Comparison of ENCODE assay signal across 49 mouse cellular contexts in the genomic region with DNA sequence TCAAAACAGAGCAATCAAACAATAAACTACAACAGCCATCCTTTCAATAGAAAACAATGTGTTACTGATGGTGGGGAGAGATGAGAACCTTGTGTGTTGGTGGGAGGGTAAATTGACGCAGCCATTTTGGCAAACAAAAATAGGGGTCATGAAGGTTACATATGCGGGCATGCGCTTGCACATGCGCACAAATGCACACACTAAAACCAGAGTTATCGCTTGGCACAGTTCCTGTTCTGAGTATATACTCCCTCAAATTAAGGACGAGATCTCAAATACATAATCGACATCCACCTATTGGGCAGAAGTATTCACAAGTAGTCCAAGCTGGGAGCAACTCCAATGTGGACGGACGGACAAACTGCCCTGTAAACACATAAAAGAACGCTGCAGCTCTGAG. TPM values are rescaled to one million over a fixed set of nuclear protein-coding genes. Genes with fewer than 3 reads are reported as not detected.
"Had no signal": no experiment of that assay in that cellular context is flagged by ENCODE, and none has a peak within 500 bp of the region (broad histone marks: within the 10 kb centered on the region; RNA-seq: fewer than 3 reads in every experiment).

No protein-coding gene starts in this region.

- H3K27ac ChIP-seq: heart, embryonic 10.5 days; heart, embryonic 15.5 days; hindbrain, embryonic 10.5 days; hindbrain, embryonic 12.5 days; hindbrain, embryonic 13.5 days; hindbrain, embryonic 14.5 days; hindbrain, embryonic 15.5 days; hindbrain, postnatal 0 days; intestine, embryonic 15.5 days; kidney, embryonic 15.5 days; kidney, postnatal 0 days; layer of hippocampus, adult 2 months; left cerebral cortex, adult 2 months had no signal

- H3K9me3 ChIP-seq: heart, embryonic 10.5 days; heart, embryonic 15.5 days; hindbrain, embryonic 10.5 days; hindbrain, embryonic 12.5 days; hindbrain, embryonic 13.5 days; hindbrain, embryonic 15.5 days; intestine, embryonic 15.5 days; kidney, embryonic 15.5 days had no signal

- DNase-seq: heart, postnatal 10 days; heart, postnatal 14 days; heart, postnatal 4 days; kidney, adult 11 months; kidney, adult 18-20 months; kidney, adult 2 months; kidney, adult 8-10 months; kidney, adult 9 months; kidney, postnatal 10 days; kidney, postnatal 14 days; kidney, postnatal 25 days; kidney, postnatal 36 days; kidney, postnatal 4 days; layer of hippocampus, adult 9-11 months; layer of hippocampus, postnatal 36 days had no signal

- ATAC-seq: hindbrain, embryonic 16.5 days; hindbrain, postnatal 0 days; inflammation-experienced regulatory T-cells, adult 6 months; intestine, embryonic 15.5 days; intestine, embryonic 16.5 days; intestine, postnatal 0 days had no signal

- H3K9ac ChIP-seq: heart, embryonic 15.5 days; hindbrain, embryonic 12.5 days; hindbrain, embryonic 13.5 days; hindbrain, embryonic 14.5 days; hindbrain, embryonic 15.5 days; intestine, embryonic 15.5 days; kidney, embryonic 15.5 days had no signal

- H3K27me3 ChIP-seq: heart, embryonic 15.5 days; hindbrain, embryonic 12.5 days; hindbrain, embryonic 13.5 days; hindbrain, embryonic 15.5 days; intestine, embryonic 15.5 days; kidney, embryonic 15.5 days had no signal

- H3K4me2 ChIP-seq: heart, embryonic 11.5 days; heart, embryonic 15.5 days; hindbrain, embryonic 12.5 days; hindbrain, embryonic 13.5 days; hindbrain, embryonic 14.5 days; hindbrain, embryonic 15.5 days; intestine, embryonic 15.5 days; kidney, embryonic 15.5 days had no signal

- H3K4me1 ChIP-seq: hindbrain, embryonic 10.5 days; hindbrain, embryonic 12.5 days; hindbrain, embryonic 13.5 days; hindbrain, embryonic 15.5 days had no signal

- H3K4me3 ChIP-seq: heart, embryonic 10.5 days; heart, embryonic 15.5 days; hindbrain, embryonic 10.5 days; hindbrain, embryonic 12.5 days; hindbrain, embryonic 13.5 days; hindbrain, embryonic 15.5 days; intestine, embryonic 15.5 days; kidney, embryonic 15.5 days; layer of hippocampus, adult 2 months; left cerebral cortex, adult 2 months had no signal

- H3K36me3 ChIP-seq: hindbrain, embryonic 10.5 days; hindbrain, embryonic 12.5 days; hindbrain, embryonic 13.5 days; hindbrain, embryonic 15.5 days; intestine, embryonic 15.5 days; kidney, embryonic 15.5 days had no signal

RNA-seq across cellular contexts. Expression of a gene that starts 25.4 kb away (rescaled TPM):
- total RNA-seq: hematopoietic stem cell, adult 5-6 weeks had no signal
- polyA plus RNA-seq: inflammation-experienced regulatory T-cells, adult 6 months had no signal

RNA-seq across cellular contexts. Expression of a gene that starts 25.6 kb away (rescaled TPM):
- total RNA-seq: heart, postnatal 10 days; heart, postnatal 14 days; heart, postnatal 4 days; hematopoietic stem cell, adult 5-6 weeks; hindbrain, postnatal 0 days; layer of hippocampus, adult 18-20 months; layer of hippocampus, adult 2 months; layer of hippocampus, adult 8-10 months; layer of hippocampus, postnatal 10 days; layer of hippocampus, postnatal 14 days; layer of hippocampus, postnatal 25 days; layer of hippocampus, postnatal 36 days; left cerebral cortex, adult 18-20 months; left cerebral cortex, adult 2 months; left cerebral cortex, adult 8-10 months; left cerebral cortex, postnatal 10 days had no signal
- polyA plus RNA-seq: heart, embryonic 10.5 days; heart, embryonic 11.5 days; heart, embryonic 14.5 days; heart, embryonic 16.5 days; hindbrain, embryonic 10.5 days; hindbrain, embryonic 11.5 days; hindbrain, embryonic 12.5 days; hindbrain, embryonic 13.5 days; hindbrain, embryonic 14.5 days; hindbrain, embryonic 15.5 days; hindbrain, embryonic 16.5 days; hindbrain, postnatal 0 days; inflammation-experienced regulatory T-cells, adult 6 months; intestine, embryonic 14.5 days; intestine, embryonic 15.5 days; intestine, embryonic 16.5 days; intestine, postnatal 0 days; kidney, adult 2 months; kidney, embryonic 14.5 days; kidney, embryonic 15.5 days; kidney, embryonic 16.5 days; kidney, postnatal 0 days; large intestine, adult 2 months had no signal

RNA-seq across cellular contexts. Expression of a gene that starts 30.7 kb away (rescaled TPM):
- total RNA-seq: hematopoietic stem cell, adult 5-6 weeks; hindbrain, postnatal 0 days; layer of hippocampus, adult 18-20 months; layer of hippocampus, adult 2 months; layer of hippocampus, postnatal 14 days; layer of hippocampus, postnatal 36 days; left cerebral cortex, adult 18-20 months; left cerebral cortex, adult 2 months had no signal
- polyA plus RNA-seq: hindbrain, embryonic 10.5 days; inflammation-experienced regulatory T-cells, adult 6 months; intestine, postnatal 0 days had no signal

RNA-seq across cellular contexts. Expression of a gene that starts 41.5 kb away (rescaled TPM):
- total RNA-seq: heart, postnatal 10 days; heart, postnatal 14 days; heart, postnatal 4 days; hematopoietic stem cell, adult 5-6 weeks; layer of hippocampus, adult 18-20 months; layer of hippocampus, adult 2 months; layer of hippocampus, adult 8-10 months; layer of hippocampus, postnatal 10 days; layer of hippocampus, postnatal 14 days; layer of hippocampus, postnatal 25 days; layer of hippocampus, postnatal 36 days; left cerebral cortex, adult 18-20 months; left cerebral cortex, adult 2 months; left cerebral cortex, adult 8-10 months; left cerebral cortex, postnatal 10 days had no signal
- polyA plus RNA-seq: heart, embryonic 10.5 days; heart, embryonic 11.5 days; heart, embryonic 14.5 days; heart, embryonic 15.5 days; heart, embryonic 16.5 days; hindbrain, embryonic 10.5 days; hindbrain, embryonic 11.5 days; hindbrain, embryonic 12.5 days; hindbrain, embryonic 13.5 days; hindbrain, embryonic 14.5 days; hindbrain, embryonic 15.5 days; hindbrain, embryonic 16.5 days; hindbrain, postnatal 0 days; inflammation-experienced regulatory T-cells, adult 6 months; intestine, embryonic 14.5 days; intestine, embryonic 15.5 days; intestine, embryonic 16.5 days; intestine, postnatal 0 days; kidney, adult 2 months; kidney, embryonic 14.5 days; kidney, embryonic 15.5 days; kidney, embryonic 16.5 days; kidney, postnatal 0 days; large intestine, adult 2 months had no signal

RNA-seq across cellular contexts. Expression of a gene that starts 54.2 kb away (rescaled TPM):
- total RNA-seq: heart, postnatal 10 days; heart, postnatal 14 days; heart, postnatal 4 days; hematopoietic stem cell, adult 5-6 weeks; hindbrain, postnatal 0 days; layer of hippocampus, postnatal 36 days had no signal
- polyA plus RNA-seq: heart, embryonic 10.5 days; heart, embryonic 11.5 days; heart, embryonic 14.5 days; heart, embryonic 15.5 days; heart, embryonic 16.5 days; hindbrain, embryonic 10.5 days; hindbrain, embryonic 11.5 days; hindbrain, embryonic 12.5 days; hindbrain, embryonic 13.5 days; hindbrain, embryonic 14.5 days; hindbrain, embryonic 15.5 days; inflammation-experienced regulatory T-cells, adult 6 months; intestine, embryonic 14.5 days; intestine, embryonic 15.5 days; intestine, embryonic 16.5 days; intestine, postnatal 0 days; kidney, adult 2 months; kidney, embryonic 14.5 days; kidney, embryonic 15.5 days; kidney, embryonic 16.5 days; kidney, postnatal 0 days; large intestine, adult 2 months had no signal
